Mouse (Mus musculus) heart, postnatal 0 days (tissue): ENCODE results near the gene Akap6. TPM values are rescaled to one million over a fixed set of nuclear protein-coding genes. Genes with fewer than 3 reads are reported as not detected.

Experiments used
- ATAC-seq: fragments of 200-750 bp; cut with Nextera tagmentation; 2 replicates; pipeline ENCODE4 v1.8.0; 2017; ENCODE audit warnings: low read depth, moderate number of reproducible peaks, moderate library complexity; ENCODE audit not compliant: insufficient read depth
- DNase-seq: peaks from one replicate; pipeline ENCODE4 v3.0.0-alpha.2; 2016; ENCODE audit warnings: low spot score
- H3K27ac ChIP-seq: fragments of 300-500 bp; sonication (generic); 2 replicates; pipeline ENCODE4 v1.5.1; 2014; ENCODE audit warnings: low read depth, mild to moderate bottlenecking
- H3K27me3 ChIP-seq: fragments of 300-500 bp; sonication (generic); 2 replicates; pipeline ENCODE4 v1.6.1; 2014; ENCODE audit warnings: low read length, mixed read lengths; ENCODE audit not compliant: control insufficient read depth, insufficient read depth
- H3K36me3 ChIP-seq: fragments of 300-500 bp; sonication (generic); replicated peaks from 2 replicates; pipeline ENCODE4 v1.6.1; 2014; ENCODE audit warnings: low read length, mixed read lengths; ENCODE audit not compliant: control insufficient read depth, insufficient read depth
- H3K4me1 ChIP-seq: fragments of 300-500 bp; sonication (generic); 2 replicates; pipeline ENCODE4 v1.6.1; 2014; ENCODE audit warnings: antibody characterized with exemption; ENCODE audit not compliant: control insufficient read depth, insufficient read depth
- H3K4me2 ChIP-seq: fragments of 300-500 bp; sonication (generic); 2 replicates; pipeline ENCODE4 v1.6.1; 2014; ENCODE audit warnings: low read depth, mild to moderate bottlenecking, low read length, moderate library complexity
- H3K4me3 ChIP-seq: fragments of 300-500 bp; sonication (generic); 2 replicates; pipeline ENCODE4 v1.5.1; 2014; ENCODE audit warnings: low read depth, low read length
- H3K9ac ChIP-seq: fragments of 300-500 bp; sonication (generic); replicated peaks from 2 replicates; pipeline ENCODE4 v1.6.1; 2014; ENCODE audit warnings: low read depth, low read length, mixed read lengths
- H3K9me3 ChIP-seq: fragments of 300-500 bp; sonication (generic); replicated peaks from 2 replicates; pipeline ENCODE4 v1.6.1; 2016; ENCODE audit warnings: low read length; ENCODE audit not compliant: control insufficient read depth
- CTCF ChIP-seq: IDR thresholded peaks from 2 replicates; pipeline ENCODE4 v1.5.1; 2016; ENCODE audit warnings: antibody characterized with exemption, control low read depth, low read depth
- EP300 ChIP-seq: IDR thresholded peaks from 2 replicates; pipeline ENCODE4 v1.6.1; 2016; ENCODE audit warnings: antibody characterized with exemption, low read depth
- WGBS: fragments of 180-500 bp; shearing (Covaris S2); extraction: QIAGEN DNeasy Blood & Tissue Kit; methylation state at CpG from one replicate; pipeline ENCODE4 v1.1.7; 2014; 5-methylcytosine and 5-hydroxymethylcytosine counted together
- polyA plus RNA-seq: library from polyadenylated mRNA; unstranded; fragments of >200 nt; fragmentation: Nextera tagmentation; extraction: Ambion mirVana; gene quantifications from 2 replicates; pipeline ENCODE4 v1.2.1, GENCODE M21; 2015
- total RNA-seq: library from RNA; depleted of rRNA; stranded (reverse); fragments of >200 nt; gene quantifications from 2 replicates; pipeline ENCODE4 v1.2.3, GENCODE M21; 2014; ENCODE audit warnings: low replicate concordance

Gene Akap6
- total and polyA plus RNA-seq, 2 experiments from 2014 or later: 10.3 to 53.2 TPM

DNA sequence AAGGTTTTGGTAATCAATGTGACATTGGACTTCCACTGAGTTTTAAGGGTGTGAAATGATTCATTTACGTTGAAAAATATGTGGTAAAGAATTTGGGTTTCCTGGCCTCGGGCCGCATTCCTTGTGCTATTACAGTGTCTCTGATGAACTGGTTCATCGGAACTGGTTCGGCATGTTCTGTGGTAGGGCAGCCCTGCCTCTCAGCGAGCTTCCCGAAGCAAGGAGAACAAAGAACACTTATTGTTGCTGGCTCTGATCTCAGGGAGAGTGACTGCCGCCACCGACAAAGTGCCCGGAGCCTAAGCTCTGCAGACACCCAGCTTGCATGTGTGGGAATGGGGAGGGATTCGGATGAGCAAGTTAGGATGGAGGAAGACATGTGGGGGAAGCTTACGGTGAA lies 50.8 kb downstream of the Akap6 start:
- Histone ChIP-seq H3K9ac (no peak overlapping the region), H3K4me1 (no peaks in the 10 kb centered on the region), H3K36me3 (no peaks in the 10 kb centered on the region), H3K27ac (no peak overlapping the region), H3K27me3 (no peaks in the 10 kb centered on the region), H3K9me3 (no peaks in the 10 kb centered on the region), H3K4me2 (no peak overlapping the region), H3K4me3 (no peak overlapping the region)
- WGBS: 71% methylated on average over 12 of the region's 12 CpGs
- TF ChIP-seq EP300 (no peak), CTCF (no peak)
- DNase-seq (no peak), ATAC-seq (no peak)

DNA sequence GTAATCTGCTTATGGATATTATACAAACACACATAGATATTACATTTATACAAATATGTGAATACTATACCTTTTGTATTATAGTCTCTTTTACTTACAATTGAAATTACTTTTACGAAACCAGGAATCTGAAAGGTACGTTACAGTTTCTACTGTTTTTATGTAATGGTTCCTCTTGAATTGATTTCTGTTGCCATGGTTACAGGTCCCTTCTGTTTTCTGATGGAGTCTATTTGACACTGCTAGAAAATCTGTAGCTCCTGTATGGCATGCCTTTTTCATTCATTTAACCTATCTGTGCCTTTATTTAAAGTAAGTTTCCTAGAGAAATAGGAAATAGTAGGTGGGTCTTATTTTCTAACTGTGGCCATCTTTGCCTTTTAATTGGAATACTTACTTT lies 56.5 kb downstream of the Akap6 start:
- ATAC-seq (no peak), DNase-seq (no peak)
- TF ChIP-seq EP300: no peak
- TF ChIP-seq CTCF: no peak
- Histone ChIP-seq H3K27ac (no peak overlapping the region), H3K27me3 (no peaks in the 10 kb centered on the region), H3K4me2 (no peak overlapping the region), H3K9me3 (no peaks in the 10 kb centered on the region), H3K9ac (no peak overlapping the region), H3K4me1 (no peaks in the 10 kb centered on the region), H3K36me3 (no peaks in the 10 kb centered on the region), H3K4me3 (no peak overlapping the region)
- WGBS: 96% methylated on average over 2 of the region's 2 CpGs

DNA sequence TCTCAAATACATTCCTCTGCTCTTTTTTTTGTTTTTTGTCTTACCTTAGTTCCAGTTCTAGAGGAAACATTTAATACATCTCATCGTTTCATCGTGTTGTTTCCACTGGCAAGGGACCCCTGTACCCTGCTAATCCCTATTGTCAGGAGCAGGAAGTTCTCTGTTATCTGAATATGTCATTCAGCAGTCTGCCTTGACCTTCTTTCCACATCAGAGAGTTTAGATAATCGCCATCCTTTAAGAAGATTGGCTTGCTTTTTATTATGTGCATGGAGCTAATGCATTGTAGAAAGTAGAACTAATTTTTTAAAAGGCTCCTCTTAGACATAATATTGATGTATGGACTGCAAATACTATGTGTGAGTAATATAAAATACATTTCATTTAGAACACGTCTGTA lies 58.7 kb downstream of the Akap6 start:
- Histone ChIP-seq H3K9ac (no peak overlapping the region), H3K27me3 (no peaks in the 10 kb centered on the region), H3K27ac (no peak overlapping the region), H3K36me3 (no peaks in the 10 kb centered on the region), H3K4me3 (no peak overlapping the region), H3K9me3 (no peaks in the 10 kb centered on the region), H3K4me1 (no peaks in the 10 kb centered on the region), H3K4me2 (no peak overlapping the region)
- 27% methylated on average over 4 of the region's 4 CpGs for WGBS
- ATAC-seq (no peak), DNase-seq (no peak)
- TF ChIP-seq CTCF: no peak
- no peak for TF ChIP-seq EP300

DNA sequence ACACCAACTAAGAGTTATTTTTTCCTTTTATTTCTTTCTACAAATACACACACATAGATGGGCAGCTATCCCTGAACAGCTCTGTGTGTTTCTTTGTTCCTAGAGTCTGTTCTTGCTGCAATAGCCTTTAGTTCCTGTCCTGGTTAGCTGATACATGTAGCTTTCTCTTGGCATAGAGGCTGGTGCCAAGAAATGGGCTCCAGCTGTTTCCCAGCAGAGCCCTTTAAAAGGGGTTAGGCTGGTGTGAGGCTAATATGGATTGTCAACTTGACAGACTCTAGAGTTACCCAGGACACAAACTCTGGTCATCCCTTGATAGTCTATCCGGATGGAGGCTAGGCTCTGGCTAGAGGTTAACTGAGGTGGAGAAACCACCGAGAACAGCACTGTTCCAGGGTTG lies 64.9 kb downstream of the Akap6 start:
- Histone ChIP-seq H3K27ac (no peak overlapping the region), H3K9me3 (no peaks in the 10 kb centered on the region), H3K4me3 (no peak overlapping the region), H3K4me1 (no peaks in the 10 kb centered on the region), H3K4me2 (no peak overlapping the region), H3K9ac (no peak overlapping the region), H3K36me3 (no peaks in the 10 kb centered on the region), H3K27me3 (no peaks in the 10 kb centered on the region)
- DNase-seq (no peak), ATAC-seq (no peak)
- TF ChIP-seq EP300: no peak
- no peak for TF ChIP-seq CTCF
- 88% methylated on average over 2 of the region's 2 CpGs for WGBS

DNA sequence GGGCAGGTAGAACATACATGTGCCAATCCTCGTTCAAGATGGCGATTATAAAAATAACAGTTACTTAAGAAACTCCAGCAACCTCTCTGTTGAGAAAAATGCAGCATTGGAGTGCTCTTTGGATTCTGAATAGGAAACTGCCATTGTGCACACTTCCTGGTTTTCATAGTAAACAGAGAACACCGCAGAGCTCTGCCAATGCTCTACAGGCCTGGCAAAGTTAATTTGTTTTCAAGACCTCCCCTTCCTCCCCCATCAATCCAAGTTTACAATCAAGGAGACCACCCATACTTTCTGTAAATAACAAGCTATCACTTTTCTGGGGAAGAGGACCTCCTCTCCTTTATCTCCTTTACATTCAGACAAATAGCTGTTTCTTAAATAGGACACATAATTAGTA lies 65.6 kb downstream of the Akap6 start:
- ATAC-seq: no peak
- no peak overlapping the region for H3K4me2 ChIP-seq
- no peak overlapping the region for H3K9ac ChIP-seq
- H3K9me3 ChIP-seq: no peaks in the 10 kb centered on the region
- 61% methylated on average over 3 of the region's 3 CpGs for WGBS
- no peak for DNase-seq
- no peaks in the 10 kb centered on the region for H3K36me3 ChIP-seq
- no peaks in the 10 kb centered on the region for H3K4me1 ChIP-seq
- H3K27ac ChIP-seq: no peak overlapping the region
- no peaks in the 10 kb centered on the region for H3K27me3 ChIP-seq
- no peak overlapping the region for H3K4me3 ChIP-seq
- no peak for TF ChIP-seq EP300
- no peak for TF ChIP-seq CTCF

DNA sequence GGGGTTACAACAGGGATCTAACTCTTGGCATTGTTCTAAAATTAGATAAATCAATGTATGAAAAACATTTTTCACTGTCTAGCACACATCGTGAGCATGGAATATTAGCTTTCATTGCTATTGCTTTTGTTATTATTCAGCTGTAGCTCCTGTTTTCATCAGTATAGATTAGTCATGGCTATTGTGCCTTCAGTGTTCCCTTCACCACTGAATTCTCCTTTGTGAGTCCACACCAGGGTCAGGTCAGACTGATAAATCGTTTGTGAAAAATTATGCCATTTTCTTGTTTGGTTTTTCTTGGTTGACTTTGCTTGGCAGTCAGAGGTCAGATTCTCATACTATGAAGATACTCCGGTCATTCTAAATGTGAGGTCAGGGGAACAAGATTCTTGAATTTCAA lies 70.4 kb downstream of the Akap6 start:
- Histone ChIP-seq H3K4me2 (no peak overlapping the region), H3K9me3 (no peaks in the 10 kb centered on the region), H3K4me3 (no peak overlapping the region), H3K27ac (no peak overlapping the region), H3K9ac (no peak overlapping the region), H3K36me3 (no peaks in the 10 kb centered on the region), H3K27me3 (no peaks in the 10 kb centered on the region), H3K4me1 (no peaks in the 10 kb centered on the region)
- TF ChIP-seq CTCF: no peak
- TF ChIP-seq EP300: no peak
- ATAC-seq (no peak), DNase-seq (no peak)
- WGBS: 65% methylated on average over 3 of the region's 3 CpGs
